Mouse (Mus musculus) C3H10T1/2 (cell line): ENCODE results near the gene Vamp5. TPM values are rescaled to one million over a fixed set of nuclear protein-coding genes. Genes with fewer than 3 reads are reported as not detected.

ENCODE experiments used
- polyA plus RNA-seq, 2 experiments: library from polyadenylated mRNA; unstranded; fragments of >200 nt; fragmentation: generic; extraction: Trizol; gene quantifications; one replicate each; pipeline ENCODE4 v1.2.1; 2012; ENCODE audit warnings: missing spikeins in 2 of 2

The Vamp5 gene
- 10 to 100 TPM; 20.6 to 23.3 TPM for polyA plus RNA-seq

GRCm38 (mm10) chr6:72380131-72380770, at the start of gene Vamp5:
Gene Vamp5, minus strand, starts transcription at chr6:72380468.

DNA sequence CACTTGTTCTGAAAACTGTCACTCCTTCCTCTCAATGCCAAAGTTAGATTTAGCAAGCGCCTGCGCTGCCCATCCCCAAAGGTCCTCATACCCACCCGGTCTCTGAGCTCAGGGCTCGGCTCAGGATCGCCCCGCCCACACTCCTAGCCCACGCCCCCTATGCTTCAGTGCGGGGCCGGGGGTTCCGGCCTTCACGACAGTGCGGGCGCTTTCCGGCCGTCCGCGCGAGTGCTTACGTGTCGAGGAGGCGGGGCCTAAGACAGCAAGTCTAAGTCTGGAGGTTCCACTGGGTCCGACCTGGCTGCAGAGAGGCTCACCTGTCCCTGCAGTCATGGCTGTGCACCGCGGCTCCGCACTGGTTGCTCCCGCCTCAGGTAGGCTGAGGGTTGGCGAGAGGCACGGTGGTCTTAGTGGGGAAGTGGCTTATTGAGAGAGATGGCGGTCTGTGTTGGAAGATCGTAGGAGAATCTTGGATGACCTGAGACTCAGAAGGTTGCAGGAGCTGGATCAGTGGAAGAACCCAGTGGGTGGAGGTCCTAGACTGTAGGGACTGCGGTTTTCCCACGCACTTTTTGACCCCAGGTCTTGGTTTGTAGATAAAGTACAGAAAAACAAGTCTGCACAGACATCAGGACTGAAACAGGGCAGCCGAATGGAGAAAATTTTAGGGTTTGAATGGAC, 33.9 kb upstream of the Vamp5 start, which contains the start of gene Ggcx:
Gene Ggcx, plus strand, starts transcription at position 233 of the 681 bp plus-strand sequence.

GRCm38 (mm10) chr6:72389941-72390771, 9.9 kb upstream of the Vamp5 start, which contains the start of gene Vamp8:
Gene Vamp8, minus strand, starts transcription at chr6:72390703.

DNA sequence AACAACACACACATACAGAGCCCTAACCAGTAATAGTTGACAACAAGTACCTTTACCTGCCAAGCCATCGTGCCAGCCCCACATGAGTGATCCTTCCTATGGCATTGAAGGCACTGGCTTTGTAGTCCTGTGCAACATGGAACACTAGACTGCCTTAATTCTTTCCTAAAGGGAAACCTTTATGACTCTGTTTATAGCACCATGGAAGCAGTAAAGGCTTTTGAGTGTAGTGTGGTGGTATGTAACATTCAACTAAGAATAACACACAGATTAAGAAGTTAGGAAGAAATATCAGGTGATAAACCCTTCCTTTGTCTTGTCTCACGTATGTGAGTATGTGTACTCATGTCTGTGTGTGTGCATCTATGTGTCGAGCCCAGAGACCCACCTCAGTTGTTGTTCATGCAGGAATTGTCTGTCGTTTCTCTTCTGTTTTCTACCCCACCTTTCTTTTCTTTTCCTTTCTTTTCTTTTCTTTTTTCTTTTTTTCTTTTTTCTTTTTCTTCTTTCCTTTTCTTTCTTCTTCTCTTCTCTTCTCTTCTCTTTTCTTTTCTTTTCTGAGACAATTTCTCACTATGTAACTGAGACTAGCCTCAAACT, 13.3 kb downstream of the Vamp5 start, which contains the start of gene Rnf181:
Gene Rnf181, minus strand, starts transcription at position 113 of the 600 bp plus-strand sequence.

DNA sequence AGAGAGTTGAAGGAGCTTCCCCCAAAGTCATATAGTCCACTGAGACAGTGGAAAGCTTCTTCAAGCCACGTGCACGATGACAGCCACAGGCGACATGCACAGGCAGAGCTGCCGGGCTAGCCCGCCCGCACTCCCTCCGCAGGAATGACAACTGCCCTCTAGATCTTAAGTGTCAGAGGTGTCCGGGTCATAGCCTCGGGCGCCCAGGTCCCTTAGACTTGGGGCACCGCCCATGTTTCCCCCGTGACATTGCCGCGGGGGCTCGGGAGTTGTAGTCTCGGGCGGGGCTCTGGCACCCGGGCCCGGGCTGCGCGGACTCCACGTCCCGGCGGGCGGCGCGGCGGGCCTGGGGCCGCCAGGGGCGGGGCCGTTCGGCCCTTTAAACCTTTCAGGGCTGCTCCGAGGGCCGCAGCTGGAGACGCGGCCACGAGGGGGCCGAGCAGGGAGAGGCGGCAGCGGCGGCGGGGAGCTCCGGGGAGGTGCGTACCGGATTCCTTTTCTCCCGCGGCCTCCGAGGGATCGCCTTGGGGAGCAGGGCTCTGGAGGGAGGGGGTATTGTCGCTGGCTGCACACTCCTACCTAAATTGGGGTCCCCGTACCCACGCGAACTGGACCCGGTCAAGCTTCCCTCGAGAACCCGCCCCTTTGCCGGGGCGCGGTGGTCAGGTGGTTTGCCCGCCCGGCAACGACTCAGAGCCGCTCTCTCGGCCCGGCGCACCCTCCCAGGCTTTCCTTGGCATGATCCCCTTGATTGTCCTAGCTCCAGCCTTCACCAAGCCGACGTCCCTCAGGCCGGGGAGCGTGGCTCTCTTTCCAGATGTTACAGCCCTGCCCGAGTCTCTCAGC, 25.0 kb downstream of the Vamp5 start, which contains the start of gene Tmem150a:
Gene Tmem150a, plus strand, starts transcription at position 382 of the 846 bp plus-strand sequence.

GRCm38 (mm10) chr6:72347166-72347941, 32.9 kb downstream of the Vamp5 start, which contains the start of gene 0610030E20Rik:
Gene 0610030E20Rik, plus strand, starts transcription at chr6:72347317.

GRCm38 (mm10) chr6:72345074-72345567, 35.1 kb downstream of the Vamp5 start, which contains the start of gene Usp39:
Gene Usp39, minus strand, starts transcription at chr6:72345184.

Other genes with a start within 250 kb of the Vamp5 start
- gene Atoh8, start 144.9 kb downstream of the Vamp5 start, polyA plus RNA-seq, result 10 to 100 TPM; 18.4 to 31.1 TPM
- gene Sftpb, start 75.9 kb downstream of the Vamp5 start, polyA plus RNA-seq, result not detected
- gene Usp39, start 35.3 kb downstream of the Vamp5 start, polyA plus RNA-seq, result 10 to 100 TPM; 22.0 to 29.1 TPM
- 1 to 10 TPM; 1.7 to 6.5 TPM for gene 0610030E20Rik, start 33.2 kb downstream of the Vamp5 start, polyA plus RNA-seq
- 10 to 100 TPM in 1 of 2 experiments, 1 to 10 TPM in 1; 4.5 to 19.8 TPM for gene Tmem150a, start 25.0 kb downstream of the Vamp5 start, polyA plus RNA-seq
- 10 to 100 TPM; 72.0 to 90.7 TPM for gene Rnf181, start 13.5 kb downstream of the Vamp5 start, polyA plus RNA-seq
- gene Vamp8, start 10.2 kb upstream of the Vamp5 start, polyA plus RNA-seq, result 100 to 1,000 TPM; 236 to 284 TPM
- 10 to 100 TPM in 1 of 2 experiments, 1 to 10 TPM in 1; 3.6 to 20.0 TPM for gene Ggcx, start 33.8 kb upstream of the Vamp5 start, polyA plus RNA-seq
- gene Mat2a, start 59.1 kb upstream of the Vamp5 start, polyA plus RNA-seq, result 10 to 100 TPM; 32.6 to 90.8 TPM
- gene Sh2d6, start 141.2 kb upstream of the Vamp5 start, polyA plus RNA-seq, result under 1 TPM; 0.06 to 0.78 TPM
- 100 to 1,000 TPM; 347 to 619 TPM for gene Capg, start 163.9 kb upstream of the Vamp5 start, polyA plus RNA-seq
- gene Elmod3, start 217.9 kb upstream of the Vamp5 start, polyA plus RNA-seq, result 10 to 100 TPM in 1 of 2 experiments, 1 to 10 TPM in 1; 4.2 to 12.6 TPM
- 10 to 100 TPM; 19.5 to 38.2 TPM for gene Retsat, start 218.0 kb upstream of the Vamp5 start, polyA plus RNA-seq
- gene Tgoln1, start 236.5 kb upstream of the Vamp5 start, polyA plus RNA-seq, result 1 to 10 TPM; 1.6 to 9.8 TPM